Mouse (Mus musculus) lung, postnatal 4 days (tissue): ENCODE measurements at regions not wholly inside any gene's neighbourhood (a gene's known extent, or its start where the extent isn't known, plus 50 kb on each side); places are given as distances from the start of the nearest gene placed in this dataset.

Experiments used
- DNase-seq, 2 experiments: peaks; one replicate each; pipeline ENCODE4 v3.0.0; 2021

GRCm38 (mm10) chrX:4136135-4136534 is 60.2 kb upstream of the Btbd35f28 start:
- peak; percentile 9 to 26 for DNase-seq
